Mouse (Mus musculus) hematopoietic multipotent progenitor cell, adult 10-12 weeks (in vitro differentiated cells): Measurements from ENCODE around the gene Htr6. TPM values are rescaled to one million over a fixed set of nuclear protein-coding genes. Genes with fewer than 3 reads are reported as not detected.

Experiments
- polyA plus RNA-seq: library from polyadenylated mRNA; stranded (reverse); fragments of >175 nt; gene quantifications from 2 replicates; pipeline ENCODE4 v1.2.3, GENCODE M21; 2012; ENCODE audit warnings: low replicate concordance

Htr6 gene
- polyA plus RNA-seq: 0.13 TPM in 1 of 2 replicates, not detected in the other

DNA sequence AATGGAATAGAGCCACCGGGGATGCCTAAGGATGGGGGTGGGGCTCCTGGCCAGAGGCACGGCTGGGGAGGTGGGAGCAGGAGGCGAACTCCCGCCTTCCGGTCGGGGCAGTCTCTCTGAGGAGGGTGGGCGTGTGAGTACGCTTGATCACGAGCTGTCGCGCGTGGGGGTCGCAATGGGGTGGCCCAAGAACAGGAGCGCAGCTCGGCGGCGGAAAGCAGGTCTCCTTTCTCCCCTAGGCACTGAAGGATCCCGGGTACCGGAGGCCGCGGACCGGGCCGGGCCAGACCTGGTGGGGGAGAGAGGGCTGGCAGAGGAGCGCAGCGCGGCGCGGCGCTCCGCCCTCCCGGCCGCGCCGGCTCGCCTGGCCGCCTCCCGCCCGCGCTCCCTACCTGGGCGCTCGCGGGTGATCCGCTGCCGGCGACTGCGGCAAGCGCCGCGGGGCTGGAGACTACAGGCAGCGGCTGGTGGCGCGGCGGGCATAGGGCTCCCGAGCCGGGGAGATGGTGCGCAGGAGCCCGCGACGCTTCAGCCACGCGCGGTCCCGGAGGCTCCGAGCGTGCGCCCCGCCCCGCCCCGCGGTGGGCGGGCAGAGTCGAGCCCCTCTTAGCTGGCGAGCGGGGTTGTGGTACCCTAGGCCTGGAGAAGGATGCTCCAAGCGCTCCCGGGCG lies at the start of gene Htr6:
Gene Htr6 (minus strand): TSS at position 530 of the 671 bp plus-strand sequence.

GRCm38 (mm10) chr4:139092356-139093195 lies 17.2 kb upstream of the Htr6 start, which contains the start of gene Nbl1:
TSS of gene Nbl1 (minus strand) at chr4:139092993.

Other genes with a start within 250 kb of the Htr6 start
- gene Pla2g5, start 212.1 kb downstream of the Htr6 start, polyA plus RNA-seq: 2.4 TPM in 1 of 2 replicates, not detected in the other
- not detected in 2 replicates for gene Gm13030, start 201.6 kb downstream of the Htr6 start, polyA plus RNA-seq
- 0.34 TPM in 1 of 2 replicates, not detected in the other for gene Pla2g2e, start 197.6 kb downstream of the Htr6 start, polyA plus RNA-seq
- gene Otud3, start 161.6 kb downstream of the Htr6 start, polyA plus RNA-seq: 6.4 and 13.1 TPM in 2 replicates
- gene Rnf186, start 108.5 kb downstream of the Htr6 start, polyA plus RNA-seq: not detected in 2 replicates
- 21.0 and 21.1 TPM in 2 replicates for gene Tmco4, start 102.7 kb downstream of the Htr6 start, polyA plus RNA-seq
- gene Nbl1, start 17.4 kb upstream of the Htr6 start, polyA plus RNA-seq: 2.0 and 6.6 TPM in 2 replicates
- gene Minos1, start 55.5 kb upstream of the Htr6 start, polyA plus RNA-seq: 9.6 and 11.2 TPM in 2 replicates
- 131 and 179 TPM in 2 replicates for gene Capzb, start 117.3 kb upstream of the Htr6 start, polyA plus RNA-seq
- 23.1 and 27.3 TPM in 2 replicates for gene Pqlc2, start 235.1 kb upstream of the Htr6 start, polyA plus RNA-seq
- 69.0 and 80.2 TPM in 2 replicates for gene Akr7a5, start 235.2 kb upstream of the Htr6 start, polyA plus RNA-seq